ENCODE assay signal across 10 mouse cellular contexts in genomic region chr6:140519019-140519418, GRCm38 (mm10).
A peak's percentile ranks its signal among the peaks of the same experiment; 100 is the strongest.
DNase-seq lines count a peak whose midpoint lies in the region; ATAC-seq and TF ChIP-seq lines count a peak whose summit lies in the region.
"Had no signal": no experiment of that assay in that cellular context is flagged by ENCODE, and none has a peak within 500 bp of the region (broad histone marks: within the 10 kb centered on the region; RNA-seq: fewer than 3 reads in every experiment).

No protein-coding gene starts in this region.

- H3K4me2 ChIP-seq in embryonic facial prominence, embryonic 14.5 days (ENCODE audit: low read depth, low read length), result 0 out of 2 replicates have a peak overlapping the region, but pooled peaks have one; percentile 29
- no peak overlapping the region for H3K4me2 ChIP-seq in midbrain, embryonic 16.5 days (ENCODE audit: low read length)

- intact Hi-C loops in heart, postnatal 10 days (cut with DNase I), result no loop called here

- no peak overlapping the region for H3K4me3 ChIP-seq in layer of hippocampus, adult 2 months
- no peak overlapping the region for H3K4me3 ChIP-seq in embryonic facial prominence, embryonic 14.5 days (ENCODE audit: low read depth, low read length)
- H3K4me3 ChIP-seq in midbrain, embryonic 16.5 days (ENCODE audit: low read depth, low read length), result no peak overlapping the region

- no peaks in the 10 kb centered on the region for H3K9me3 ChIP-seq in embryonic facial prominence, embryonic 14.5 days (ENCODE audit: control insufficient read depth, low read length)
- no peaks in the 10 kb centered on the region for H3K9me3 ChIP-seq in midbrain, embryonic 16.5 days (replicated peaks; ENCODE audit: control insufficient read depth, low read length, poor library complexity, severe bottlenecking)

- WGBS in embryonic facial prominence, embryonic 14.5 days, result 36% methylated on average over 13 of the region's 13 CpGs
- WGBS in midbrain, embryonic 16.5 days, result 52% methylated on average over 13 of the region's 13 CpGs

- no peaks in the 10 kb centered on the region for H3K36me3 ChIP-seq in embryonic facial prominence, embryonic 14.5 days (ENCODE audit: control insufficient read depth, insufficient read depth, low read length)
- H3K36me3 ChIP-seq in midbrain, embryonic 16.5 days (ENCODE audit: control insufficient read depth, insufficient read depth, low read length), result no peaks in the 10 kb centered on the region

- DNase-seq in layer of hippocampus, adult 2 months (ENCODE audit: low spot score in 2 of 2), result no peak
- no peak for DNase-seq in layer of hippocampus, adult 11-12 months (ENCODE audit: low spot score)
- DNase-seq in embryonic facial prominence, embryonic 14.5 days (ENCODE audit: low spot score), result no peak
- peak; percentile 21 to 26 for DNase-seq in heart, postnatal 10 days
- no peak for DNase-seq in urinary bladder, postnatal 4 days (ENCODE audit: low spot score in 2 of 2)
- DNase-seq in natural killer cell, adult 2 months (ENCODE audit: low spot score in 2 of 2), result no peak
- DNase-seq: kidney, adult 8-10 months; thymus, postnatal 4 days had no signal

- peaks cover 50% of the 10 kb centered on the region for H3K4me1 ChIP-seq in embryonic facial prominence, embryonic 14.5 days (ENCODE audit: control insufficient read depth, insufficient read depth, low read length)
- H3K4me1 ChIP-seq in midbrain, embryonic 16.5 days (ENCODE audit: control insufficient read depth, insufficient read depth, low read length), result peaks cover 17% of the 10 kb centered on the region

- H3K9ac ChIP-seq in embryonic facial prominence, embryonic 14.5 days (ENCODE audit: low read depth, low read length), result peak overlapping the region; percentile 34
- H3K9ac ChIP-seq in midbrain, embryonic 16.5 days (ENCODE audit: low read depth, low read length), result no peak overlapping the region
- H3K9ac ChIP-seq: liver, embryonic 14.5 days had no signal

- no peak for TF ChIP-seq CTCF in layer of hippocampus, adult 2 months (conservative IDR thresholded peaks at IDR 0.05)

- no peak for ATAC-seq in embryonic facial prominence, embryonic 14.5 days (ENCODE audit: low read depth)
- no peak for ATAC-seq in midbrain, embryonic 16.5 days

- peak overlapping the region; percentile 74 for H3K27ac ChIP-seq in layer of hippocampus, adult 2 months
- H3K27ac ChIP-seq in embryonic facial prominence, embryonic 14.5 days (replicated peaks; ENCODE audit: low read depth, low read length), result peak overlapping the region; percentile 61
- H3K27ac ChIP-seq in midbrain, embryonic 16.5 days (ENCODE audit: low read length), result peak overlapping the region; percentile 30; the same call in 1 of the 2 replicates
- H3K27ac ChIP-seq: liver, embryonic 14.5 days had no signal

- no peaks in the 10 kb centered on the region for H3K27me3 ChIP-seq in embryonic facial prominence, embryonic 14.5 days (replicated peaks; ENCODE audit: control insufficient read depth, insufficient read depth, low read length)
- H3K27me3 ChIP-seq in midbrain, embryonic 16.5 days (ENCODE audit: control insufficient read depth, insufficient read depth, low read depth, low read length), result no peaks in the 10 kb centered on the region

Comparison
In these comparisons a context has a peak if more than half of its experiments do, and no peak if none do; other contexts are left out.
1. DNase-seq: peak in heart, postnatal 10 days (2 of 2); none in layer of hippocampus, adult 2 months (0 of 2), layer of hippocampus, adult 11-12 months (single experiment), embryonic facial prominence, embryonic 14.5 days (single experiment), urinary bladder, postnatal 4 days (0 of 2) and natural killer cell, adult 2 months (0 of 2).
2. Peak in every context shown above with its lines, with median percentiles within 50 percentile points of each other: H3K27ac ChIP-seq.